ENCODE assay signal across 8 mouse cellular contexts in the genomic region with DNA sequence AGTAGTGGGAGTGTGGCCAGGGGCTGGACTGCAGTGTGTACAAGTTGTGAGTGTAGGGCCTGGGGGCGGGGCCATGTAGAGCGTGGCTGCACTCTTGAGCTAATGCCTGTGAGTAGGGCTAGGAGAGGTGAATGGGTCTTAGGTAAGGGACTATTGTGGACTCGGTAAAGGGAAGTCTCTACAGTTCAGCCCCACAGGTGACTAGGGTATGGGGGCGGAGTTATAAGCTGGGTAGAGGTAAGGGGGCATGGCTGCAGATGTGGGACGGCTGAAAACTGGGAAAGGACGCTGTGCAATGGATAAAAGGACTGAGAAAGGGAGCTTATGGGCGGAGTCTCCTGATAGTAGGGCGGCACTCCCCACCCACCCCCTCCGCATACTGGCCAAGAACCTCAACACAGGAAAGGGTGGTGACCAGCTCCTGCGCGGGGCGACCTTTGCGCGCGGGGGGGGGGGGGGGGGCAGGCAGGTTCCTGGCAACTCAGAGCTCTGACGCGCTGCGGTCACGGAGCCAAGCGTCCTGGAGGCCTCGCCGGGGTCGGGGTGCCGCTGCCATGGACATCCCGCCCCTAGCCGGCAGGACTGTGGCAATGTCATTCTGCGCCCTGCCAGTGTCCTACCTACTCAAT. TPM values are rescaled to one million over a fixed set of nuclear protein-coding genes. Genes with fewer than 3 reads are reported as not detected.
DNase-seq lines count a peak whose midpoint lies in the region; ATAC-seq lines count a peak whose summit lies in the region.

Gene Tm6sf2 (plus strand): TSS at position 484 of the 629 bp plus-strand sequence.

- 0 out of 2 replicates have a peak within 1 kb of the TSS, but pooled peaks have one; percentile 18 for H3K9ac ChIP-seq in embryonic facial prominence, embryonic 11.5 days (replicated peaks; ENCODE audit: low read length)
- H3K9ac ChIP-seq in heart, embryonic 15.5 days: peak within 1 kb of the TSS; percentile 36; the same call in 1 of the 2 replicates
- H3K9ac ChIP-seq in kidney, embryonic 16.5 days (replicated peaks; ENCODE audit: low read length): peak within 1 kb of the TSS; percentile 42; the same call in 1 of the 2 replicates
- peak within 1 kb of the TSS; percentile 53 for H3K9ac ChIP-seq in stomach, embryonic 16.5 days (ENCODE audit: low read length)

- H3K27ac ChIP-seq in embryonic facial prominence, embryonic 11.5 days (replicated peaks; ENCODE audit: low read depth, low read length): no peak within 1 kb of the TSS
- peak within 1 kb of the TSS; percentile 31 for H3K27ac ChIP-seq in heart, embryonic 15.5 days
- H3K27ac ChIP-seq in kidney, embryonic 16.5 days (ENCODE audit: low read length): no peak within 1 kb of the TSS
- no peak within 1 kb of the TSS for H3K27ac ChIP-seq in stomach, embryonic 16.5 days (ENCODE audit: low read length)

- H3K9me3 ChIP-seq in embryonic facial prominence, embryonic 11.5 days (replicated peaks; ENCODE audit: control insufficient read depth, low read length): no peaks in the 10 kb centered on the region
- no peaks in the 10 kb centered on the region for H3K9me3 ChIP-seq in heart, embryonic 15.5 days (replicated peaks)
- H3K9me3 ChIP-seq in kidney, embryonic 16.5 days (ENCODE audit: low read length): no peaks in the 10 kb centered on the region
- no peaks in the 10 kb centered on the region for H3K9me3 ChIP-seq in stomach, embryonic 16.5 days (replicated peaks; ENCODE audit: control insufficient read depth, low read length)

- H3K4me1 ChIP-seq in embryonic facial prominence, embryonic 11.5 days (ENCODE audit: control insufficient read depth, insufficient read depth, low read length): no peaks in the 10 kb centered on the region
- H3K4me1 ChIP-seq in heart, embryonic 15.5 days (replicated peaks): peaks cover 14% of the 10 kb centered on the region
- peaks cover 9% of the 10 kb centered on the region for H3K4me1 ChIP-seq in kidney, embryonic 16.5 days (ENCODE audit: insufficient read depth, low read length)
- 0 out of 2 replicates have a peak, but pooled peaks cover 3% of the 10 kb centered on the region for H3K4me1 ChIP-seq in stomach, embryonic 16.5 days (ENCODE audit: control insufficient read depth, insufficient read depth, low read length)

- 13% methylated on average over 23 of the region's 27 CpGs for WGBS in embryonic facial prominence, embryonic 11.5 days
- 12% methylated on average over 23 of the region's 27 CpGs for WGBS in heart, embryonic 15.5 days
- WGBS in kidney, embryonic 16.5 days: 10% methylated on average over 17 of the region's 27 CpGs
- 13% methylated on average over 21 of the region's 27 CpGs for WGBS in stomach, embryonic 16.5 days

- peak within 1 kb of the TSS; percentile 29 for H3K4me2 ChIP-seq in embryonic facial prominence, embryonic 11.5 days (ENCODE audit: low read depth, low read length)
- H3K4me2 ChIP-seq in heart, embryonic 15.5 days: peak within 1 kb of the TSS; percentile 79
- peak within 1 kb of the TSS; percentile 54 for H3K4me2 ChIP-seq in kidney, embryonic 16.5 days (replicated peaks; ENCODE audit: low read depth, low read length)
- H3K4me2 ChIP-seq in stomach, embryonic 16.5 days (ENCODE audit: low read depth, low read length): peak within 1 kb of the TSS; percentile 53

- peak; percentile 57 for ATAC-seq in embryonic facial prominence, embryonic 11.5 days (replicated peaks; ENCODE audit: insufficient number of reproducible peaks, low FRiP score, low TSS enrichment, low read depth)
- ATAC-seq in heart, embryonic 15.5 days (replicated peaks; ENCODE audit: insufficient number of reproducible peaks, insufficient read depth, low FRiP score, low read depth): peak; percentile 72
- ATAC-seq in kidney, embryonic 16.5 days (ENCODE audit: low FRiP score, low TSS enrichment): peak; percentile 76
- peak; percentile 80 for ATAC-seq in stomach, embryonic 16.5 days (ENCODE audit: insufficient read depth, low FRiP score)

- H3K4me3 ChIP-seq in embryonic facial prominence, embryonic 11.5 days (ENCODE audit: low read depth, low read length): no peak within 1 kb of the TSS
- H3K4me3 ChIP-seq in heart, embryonic 15.5 days: peak within 1 kb of the TSS; percentile 40
- H3K4me3 ChIP-seq in kidney, embryonic 16.5 days (ENCODE audit: low read length): peak within 1 kb of the TSS; percentile 33
- H3K4me3 ChIP-seq in stomach, embryonic 16.5 days (replicated peaks; ENCODE audit: low read length): peak within 1 kb of the TSS; percentile 34

- no peaks in the 10 kb centered on the region for H3K27me3 ChIP-seq in embryonic facial prominence, embryonic 11.5 days (ENCODE audit: control insufficient read depth, insufficient read depth, low read length)
- no peaks in the 10 kb centered on the region for H3K27me3 ChIP-seq in heart, embryonic 15.5 days
- H3K27me3 ChIP-seq in kidney, embryonic 16.5 days (ENCODE audit: insufficient read depth, low read length): no peaks in the 10 kb centered on the region
- no peaks in the 10 kb centered on the region for H3K27me3 ChIP-seq in stomach, embryonic 16.5 days (ENCODE audit: control insufficient read depth, insufficient read depth, low read length)

- H3K36me3 ChIP-seq in embryonic facial prominence, embryonic 11.5 days (replicated peaks; ENCODE audit: control insufficient read depth, insufficient read depth, low read depth, low read length): peaks cover 2% of the 10 kb centered on the region
- H3K36me3 ChIP-seq in heart, embryonic 15.5 days: peaks cover 29% of the 10 kb centered on the region
- peaks cover 33% of the 10 kb centered on the region for H3K36me3 ChIP-seq in kidney, embryonic 16.5 days (ENCODE audit: insufficient read depth, low read length)
- H3K36me3 ChIP-seq in stomach, embryonic 16.5 days (ENCODE audit: control insufficient read depth, insufficient read depth, low read length): peaks cover 15% of the 10 kb centered on the region

- peak; percentile 61 for DNase-seq in adrenal gland, adult 2 months
- DNase-seq in embryonic facial prominence, embryonic 11.5 days (ENCODE audit: low spot score): no peak
- DNase-seq in lung, postnatal 10 days: peak; percentile 71
- no peak for DNase-seq in Muller cell, postnatal 12 days (ENCODE audit: inconsistent ontology term)
- no peak for DNase-seq in cerebellum, adult 9-11 months

RNA-seq across cellular contexts. Expression of gene Tm6sf2, which starts in this region (rescaled TPM):
- 1 to 10 TPM in 1 of 2 experiments, under 1 TPM in 1; 0.86 to 1.6 TPM for total RNA-seq in adrenal gland, adult 2 months (2021)
- polyA plus RNA-seq in adrenal gland, adult 2 months (2012; rRNA removed): 3.2 and 4.1 TPM in 2 replicates
- polyA plus RNA-seq in embryonic facial prominence, embryonic 11.5 days (2014; fragmentation: Nextera tagmentation; extraction: Ambion mirVana): 0.34 and 0.72 TPM in 2 replicates
- 0.60 and 1.0 TPM in 2 replicates for polyA plus RNA-seq in heart, embryonic 15.5 days (2015; fragmentation: Nextera tagmentation; extraction: Ambion mirVana)
- 0.94 and 1.3 TPM in 2 replicates for polyA plus RNA-seq in kidney, embryonic 16.5 days (2015; fragmentation: Nextera tagmentation; extraction: Ambion mirVana)
- polyA plus RNA-seq in stomach, embryonic 16.5 days (2015; fragmentation: Nextera tagmentation; extraction: Ambion mirVana): 8.4 and 11.6 TPM in 2 replicates

Comparison
In these comparisons a context has a peak if more than half of its experiments do, and no peak if none do; other contexts are left out.
1. Peak in ATAC-seq, H3K9ac ChIP-seq and H3K4me2 ChIP-seq in embryonic facial prominence, embryonic 11.5 days; RNA of the gene not detected or under 1 TPM.
2. DNase-seq: peak in adrenal gland, adult 2 months (single experiment) and lung, postnatal 10 days (single experiment); none in embryonic facial prominence, embryonic 11.5 days (single experiment), Muller cell, postnatal 12 days (single experiment) and cerebellum, adult 9-11 months (single experiment).
3. H3K4me2 ChIP-seq: peak in every context shown above with its lines; median percentile 79 in heart, embryonic 15.5 days; 54 in kidney, embryonic 16.5 days; 53 in stomach, embryonic 16.5 days; 29 in embryonic facial prominence, embryonic 11.5 days.
4. Peak in every context shown above with its lines, with median percentiles within 50 percentile points of each other: ATAC-seq and H3K9ac ChIP-seq.